Mouse (Mus musculus): Measurements from ENCODE around the gene Trhr2.

DNA sequence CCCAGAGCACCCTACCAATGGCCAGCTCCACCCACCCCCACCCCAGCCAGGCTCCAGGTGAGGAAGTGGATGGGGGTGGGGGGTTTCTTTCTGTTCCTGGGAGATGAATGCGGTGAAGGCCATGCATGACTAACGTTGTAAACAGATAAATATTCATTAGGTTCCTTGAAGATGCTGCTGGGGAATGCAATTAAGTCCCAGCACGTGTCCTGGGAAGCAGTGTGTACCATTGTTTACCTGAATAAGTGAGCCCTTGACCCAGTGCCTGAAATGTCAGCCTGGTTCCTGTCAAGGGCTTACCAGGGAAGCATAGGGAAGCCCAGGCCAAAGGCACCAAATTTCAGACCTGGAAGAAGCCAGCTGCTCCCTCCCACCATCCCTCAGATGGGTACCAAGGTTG is 40.0 kb downstream of the Trhr2 start:
- TF ChIP-seq USF1 (IDR thresholded peaks at IDR 0.05; ENCODE audit: low read depth) (no peak), CTCF (IDR thresholded peaks at IDR 0.05; ENCODE audit: control insufficient read depth, insufficient read depth, insufficient read length) (no peak), CEBPB (IDR thresholded peaks at IDR 0.05; ENCODE audit: low read depth) (no peak), MAX (IDR thresholded peaks at IDR 0.05) (no peak), MYOD1 (IDR thresholded peaks at IDR 0.05; ENCODE audit: control insufficient read depth, insufficient read length, low read depth) (no peak)
